Mouse (Mus musculus) ES-E14 (cell line): ENCODE measurements around the gene Tmem247. TPM values are rescaled to one million over a fixed set of nuclear protein-coding genes. Genes with fewer than 3 reads are reported as not detected.

Experiments
- DNase-seq: peaks from one replicate; pipeline ENCODE4 v3.0.0-alpha.2; 2013; ENCODE audit warnings: low read depth, low spot score
- H3K27ac ChIP-seq: 2 replicates; pipeline ENCODE4 v1.5.1; 2012; ENCODE audit warnings: low read depth, mild to moderate bottlenecking, low read length, moderate library complexity, mixed read lengths; ENCODE audit not compliant: poor library complexity, insufficient read depth, severe bottlenecking
- H3K36me3 ChIP-seq: 2 replicates; pipeline ENCODE4 v1.6.1; 2012; ENCODE audit warnings: mild to moderate bottlenecking, low read length, moderate library complexity, mixed read lengths; ENCODE audit not compliant: control insufficient read depth, poor library complexity, insufficient read depth, severe bottlenecking
- H3K4me1 ChIP-seq, 2 experiments: fragments of 150-350 bp in 1 of 2; sonication (generic) in 1 of 2; 2 replicates each; pipeline ENCODE4 v1.6.1; 2012; ENCODE audit warnings: low read length in 2 of 2, mild to moderate bottlenecking in 1 of 2, mixed read lengths in 1 of 2; ENCODE audit not compliant: control insufficient read depth in 2 of 2, insufficient read depth in 2 of 2, poor library complexity in 1 of 2
- H3K4me3 ChIP-seq, 2 experiments: fragments of 150-350 bp in 1 of 2; sonication (generic) in 1 of 2; 2 replicates each; pipeline ENCODE4 v1.5.1; 2012; ENCODE audit warnings: low read length in 2 of 2, low read depth in 1 of 2, mild to moderate bottlenecking in 1 of 2, mixed read lengths in 1 of 2; ENCODE audit not compliant: insufficient read depth in 1 of 2, poor library complexity in 1 of 2, severe bottlenecking in 1 of 2
- H3K9ac ChIP-seq: 2 replicates; pipeline ENCODE4 v1.6.1; 2012; ENCODE audit warnings: low read depth, mild to moderate bottlenecking, low read length, mixed read lengths; ENCODE audit not compliant: poor library complexity, insufficient read depth, severe bottlenecking
- H3K9me3 ChIP-seq: fragments of 150-350 bp; sonication (generic); 2 replicates; pipeline ENCODE4 v1.6.1; 2012; ENCODE audit warnings: low read depth, mild to moderate bottlenecking, low read length; ENCODE audit not compliant: control insufficient read depth, insufficient read depth
- CHD2 ChIP-seq: IDR thresholded peaks from 2 replicates; pipeline ENCODE4 v1.6.1; 2014; ENCODE audit warnings: mild to moderate bottlenecking, low read depth, low read length, inconsistent platforms
- HCFC1 ChIP-seq: IDR thresholded peaks from 2 replicates; pipeline ENCODE4 v1.6.1; 2012; ENCODE audit warnings: low read length, inconsistent platforms, borderline replicate concordance; ENCODE audit not compliant: insufficient read depth
- MAFK ChIP-seq: IDR thresholded peaks from 2 replicates; pipeline ENCODE4 v1.6.1; 2014; ENCODE audit warnings: mild to moderate bottlenecking, low read depth, low read length, inconsistent platforms; ENCODE audit not compliant: insufficient read depth
- ZC3H11A ChIP-seq: IDR thresholded peaks from 2 replicates; pipeline ENCODE4 v1.6.1; 2012; ENCODE audit warnings: low read depth, mild to moderate bottlenecking, inconsistent platforms, low read length, borderline replicate concordance
- ZNF384 ChIP-seq: IDR thresholded peaks from 2 replicates; pipeline ENCODE4 v1.6.1; 2012; ENCODE audit warnings: low read depth, low read length, inconsistent platforms
- in situ Hi-C, 2 experiments: fragments of 600-800 bp; cut with MboI; formaldehyde crosslinking; loops; one replicate each; pipeline ENCODE4 v1.15.1; 2025; ENCODE audit warnings: low sequenced_read_pairs in 2 of 2, inconsistent platforms in 1 of 2; ENCODE audit not compliant: unreplicated experiment in 2 of 2
- total RNA-seq: library from RNA; depleted of rRNA; stranded (reverse); fragments of 300-350 nt; gene quantifications from 2 replicates; pipeline ENCODE4 v1.2.3, GENCODE M21; 2012

The Tmem247 gene
- total RNA-seq, 1 experiment, result not detected

DNA sequence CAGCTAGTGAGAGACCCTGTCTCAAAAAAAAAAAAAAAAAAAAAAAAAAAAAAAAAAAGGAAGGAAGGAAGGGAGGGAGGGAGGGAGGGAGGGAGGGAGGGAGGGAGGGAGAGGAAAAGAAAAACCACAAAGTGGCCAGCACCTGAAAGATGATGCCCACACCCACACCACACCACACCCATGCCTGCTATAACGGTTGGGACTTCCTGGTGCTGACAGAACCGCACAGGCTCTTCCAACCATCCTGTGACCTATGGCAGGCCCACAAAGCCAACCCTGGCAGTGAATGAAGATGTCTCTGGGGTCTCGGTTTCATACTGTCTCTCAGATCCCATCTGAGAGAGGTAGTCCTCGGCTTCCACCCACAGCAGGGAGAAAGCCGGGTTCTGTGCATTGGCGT is 12.2 kb downstream of the Tmem247 start:
- no peaks in the 10 kb centered on the region for H3K9me3 ChIP-seq
- peaks cover 0 to 7% of the 10 kb centered on the region in 2 experiments; a peak in 1 of 4 replicates for H3K4me1 ChIP-seq
- in situ Hi-C loops, result no loop called here
- no peak overlapping the region for H3K27ac ChIP-seq
- no peak for DNase-seq
- H3K4me3 ChIP-seq, result no peak overlapping the region
- H3K36me3 ChIP-seq, result no peaks in the 10 kb centered on the region
- TF ChIP-seq ZC3H11A (no peak), MAFK (no peak), HCFC1 (no peak), CHD2 (no peak), ZNF384 (no peak)
- no peak overlapping the region for H3K9ac ChIP-seq

- DNase-seq, result no peak
- in situ Hi-C loops, result no loop called here
- no peak for TF ChIP-seq HCFC1
- TF ChIP-seq CHD2, result no peak
- no peak for TF ChIP-seq ZC3H11A
- no peak for TF ChIP-seq ZNF384
- TF ChIP-seq MAFK, result no peak
- no peaks in the 10 kb centered on the region for H3K36me3 ChIP-seq
- no peak overlapping the region for H3K4me3 ChIP-seq
- no peak overlapping the region for H3K9ac ChIP-seq
- no peaks in the 10 kb centered on the region for H3K9me3 ChIP-seq
- H3K4me1 ChIP-seq, result peaks cover 0 to 7% of the 10 kb centered on the region in 2 experiments; a peak in 1 of 4 replicates
- no peak overlapping the region for H3K27ac ChIP-seq
Measured at GRCm38 (mm10) chr17:86929981-86930380, 12.8 kb downstream of the Tmem247 start.

DNA sequence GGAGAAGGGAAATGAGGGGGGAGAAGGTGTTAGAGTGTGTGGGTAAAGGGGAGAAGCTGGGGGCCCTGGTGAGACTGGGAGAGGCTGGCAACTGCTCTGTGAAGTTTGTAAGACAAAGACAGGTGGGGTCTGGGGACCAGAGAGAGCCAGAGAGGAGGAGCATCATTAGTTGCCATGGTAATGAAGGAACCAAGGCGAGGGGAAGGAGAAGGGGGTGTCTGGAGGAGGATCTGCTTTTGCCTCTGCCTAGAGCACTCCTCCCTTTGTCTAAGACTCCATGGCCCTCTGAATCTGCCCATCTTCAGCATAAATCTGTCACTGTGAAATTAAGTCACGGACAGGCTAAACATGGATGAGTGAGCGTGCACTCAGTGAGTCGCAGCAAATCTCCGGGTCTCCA is 15.7 kb downstream of the Tmem247 start:
- Histone ChIP-seq H3K36me3 (no peaks in the 10 kb centered on the region), H3K9ac (no peak overlapping the region), H3K4me1 (peaks cover 0 to 11% of the 10 kb centered on the region in 2 experiments; a peak in 1 of 4 replicates), H3K4me3 (no peak overlapping the region), H3K9me3 (no peaks in the 10 kb centered on the region), H3K27ac (no peak overlapping the region)
- DNase-seq, result no peak
- in situ Hi-C loops, result no loop called here
- no peak for TF ChIP-seq MAFK
- TF ChIP-seq ZC3H11A, result no peak
- no peak for TF ChIP-seq CHD2
- no peak for TF ChIP-seq ZNF384
- TF ChIP-seq HCFC1, result no peak

GRCm38 (mm10) chr17:86937064-86937463 is 19.9 kb downstream of the Tmem247 start:
- Histone ChIP-seq H3K9ac (no peak overlapping the region), H3K9me3 (no peaks in the 10 kb centered on the region), H3K27ac (no peak overlapping the region), H3K36me3 (no peaks in the 10 kb centered on the region), H3K4me3 (no peak overlapping the region), H3K4me1 (peaks cover 0 to 14% of the 10 kb centered on the region in 2 experiments; a peak in 1 of 4 replicates)
- TF ChIP-seq ZNF384 (no peak), HCFC1 (no peak), MAFK (no peak), ZC3H11A (no peak), CHD2 (no peak)
- in situ Hi-C loops, result no loop called here
- no peak for DNase-seq
